Mouse (Mus musculus): Measurements from ENCODE around the gene Thy1.

GRCm38 (mm10) chr9:44037106-44037505 lies 6.1 kb upstream of the Thy1 start:
- TF ChIP-seq CTCF (IDR thresholded peaks at IDR 0.05; ENCODE audit: borderline replicate concordance, extremely low read depth, insufficient read depth, insufficient read length), result no peak
- no peak for TF ChIP-seq POLR2A (IDR thresholded peaks at IDR 0.05; ENCODE audit: borderline replicate concordance, extremely low read depth, insufficient read depth, insufficient read length, poor library complexity, severe bottlenecking)

Measured in brain, embryonic 14.5 days (tissue).